Mouse (Mus musculus) stomach, postnatal 0 days (tissue): Measurements from ENCODE around the gene Dock11.

Source experiments
- CTCF ChIP-seq: IDR thresholded peaks from 2 replicates; pipeline ENCODE4 v1.5.1; 2016; ENCODE audit warnings: antibody characterized with exemption, low read depth, mild to moderate bottlenecking, moderate library complexity
- EP300 ChIP-seq: optimal IDR thresholded peaks from 2 replicates; pipeline ENCODE3; 2016; ENCODE audit warnings: antibody characterized with exemption

- TF ChIP-seq CTCF, result no peak
- TF ChIP-seq EP300, result no peak
These were observed 158.8 kb downstream of the Dock11 start for GRCm38 (mm10) chrX:36047451-36047850.
